Mouse (Mus musculus) kidney, adult 18-20 months (tissue): ENCODE data around the gene Tpcn1.
A peak's percentile ranks its signal among the peaks of the same experiment; 100 is the strongest.
"Not testable (repeated sequence)": the region's sequence is repeated elsewhere in the genome, so short reads cannot be mapped to it uniquely, and the experiment has no call there.

Experiments used
- DNase-seq: peaks from one replicate; pipeline ENCODE4 v3.0.0; 2021

The Tpcn1 gene

GRCm38 (mm10) chr5:120507311-120507710 is 81.2 kb downstream of the Tpcn1 start:
- DNase-seq: no peak

- DNase-seq: no peak
Observed at GRCm38 (mm10) chr5:120506490-120506889, 82.0 kb downstream of the Tpcn1 start.

- DNase-seq: no peak
Observed at GRCm38 (mm10) chr5:120505781-120506180, 82.7 kb downstream of the Tpcn1 start.

- peak; percentile 87 for DNase-seq
Observed at GRCm38 (mm10) chr5:120505368-120505767, 83.1 kb downstream of the Tpcn1 start.

GRCm38 (mm10) chr5:120503144-120503795 is 85.2 kb downstream of the Tpcn1 start, which contains the start of gene Plbd2:
Plbd2 (minus strand) TSS chr5:120503625.
- peak; percentile 86 for DNase-seq

- DNase-seq: peak; percentile 8
Observed at GRCm38 (mm10) chr5:120502675-120503143, 85.8 kb downstream of the Tpcn1 start.

- DNase-seq: no peak
Observed at GRCm38 (mm10) chr5:120502147-120502621, 86.3 kb downstream of the Tpcn1 start.

GRCm38 (mm10) chr5:120500609-120501008 is 87.9 kb downstream of the Tpcn1 start:
- DNase-seq: not testable (repeated sequence)

GRCm38 (mm10) chr5:120499202-120499601 is 89.3 kb downstream of the Tpcn1 start:
- no peak for DNase-seq

GRCm38 (mm10) chr5:120497071-120497470 is 91.4 kb downstream of the Tpcn1 start:
- DNase-seq: no peak

GRCm38 (mm10) chr5:120495703-120496226 is 92.7 kb downstream of the Tpcn1 start:
- no peak for DNase-seq

GRCm38 (mm10) chr5:120495064-120495702 is 93.3 kb downstream of the Tpcn1 start:
- DNase-seq: peak; percentile 20

- DNase-seq: no peak
Observed at GRCm38 (mm10) chr5:120493873-120494395, 94.5 kb downstream of the Tpcn1 start.

GRCm38 (mm10) chr5:120493440-120493839 is 95.0 kb downstream of the Tpcn1 start:
- no peak for DNase-seq

- DNase-seq: peak; percentile 29
Observed at GRCm38 (mm10) chr5:120492437-120492836, 96.0 kb downstream of the Tpcn1 start.

- peak; percentile 70 for DNase-seq
Observed at GRCm38 (mm10) chr5:120490679-120491192, 97.7 kb downstream of the Tpcn1 start.

- DNase-seq: no peak
Observed at GRCm38 (mm10) chr5:120487844-120488243, 100.6 kb downstream of the Tpcn1 start.
